Mouse (Mus musculus): ENCODE data around the gene Pygo2.
"Not testable (repeated sequence)": the region's sequence is repeated elsewhere in the genome, so short reads cannot be mapped to it uniquely, and the experiment has no call there.

Gene Pygo2

DNA sequence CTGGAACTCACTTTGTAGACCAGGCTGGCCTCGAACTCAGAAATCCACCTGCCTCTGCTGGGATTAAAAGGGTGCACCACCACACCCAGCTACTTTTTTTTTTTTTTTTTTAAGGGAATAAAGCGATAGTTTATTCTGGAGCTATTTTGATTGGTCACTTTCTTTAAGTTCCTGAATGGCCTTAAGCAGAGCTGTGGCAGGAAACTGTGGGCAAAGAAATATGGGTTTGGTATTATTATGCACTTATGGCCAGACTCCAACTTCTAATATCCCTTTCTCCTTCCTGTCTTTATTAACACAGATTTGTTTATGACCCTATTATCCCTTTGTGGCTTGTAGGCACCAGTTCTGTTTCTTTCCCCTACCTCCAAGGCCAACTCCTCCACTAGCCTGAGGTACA is 9.6 kb upstream of the Pygo2 start:
- no peak for DNase-seq (ENCODE audit: low spot score)

- DNase-seq (ENCODE audit: low spot score): peak; percentile 82
Measured at GRCm38 (mm10) chr3:89421002-89421774, 8.8 kb upstream of the Pygo2 start.

- DNase-seq (ENCODE audit: low spot score): no peak
Measured at GRCm38 (mm10) chr3:89421810-89422473, 8.1 kb upstream of the Pygo2 start.

GRCm38 (mm10) chr3:89422556-89423205 is 7.3 kb upstream of the Pygo2 start:
- no peak for DNase-seq (ENCODE audit: low spot score)

DNA sequence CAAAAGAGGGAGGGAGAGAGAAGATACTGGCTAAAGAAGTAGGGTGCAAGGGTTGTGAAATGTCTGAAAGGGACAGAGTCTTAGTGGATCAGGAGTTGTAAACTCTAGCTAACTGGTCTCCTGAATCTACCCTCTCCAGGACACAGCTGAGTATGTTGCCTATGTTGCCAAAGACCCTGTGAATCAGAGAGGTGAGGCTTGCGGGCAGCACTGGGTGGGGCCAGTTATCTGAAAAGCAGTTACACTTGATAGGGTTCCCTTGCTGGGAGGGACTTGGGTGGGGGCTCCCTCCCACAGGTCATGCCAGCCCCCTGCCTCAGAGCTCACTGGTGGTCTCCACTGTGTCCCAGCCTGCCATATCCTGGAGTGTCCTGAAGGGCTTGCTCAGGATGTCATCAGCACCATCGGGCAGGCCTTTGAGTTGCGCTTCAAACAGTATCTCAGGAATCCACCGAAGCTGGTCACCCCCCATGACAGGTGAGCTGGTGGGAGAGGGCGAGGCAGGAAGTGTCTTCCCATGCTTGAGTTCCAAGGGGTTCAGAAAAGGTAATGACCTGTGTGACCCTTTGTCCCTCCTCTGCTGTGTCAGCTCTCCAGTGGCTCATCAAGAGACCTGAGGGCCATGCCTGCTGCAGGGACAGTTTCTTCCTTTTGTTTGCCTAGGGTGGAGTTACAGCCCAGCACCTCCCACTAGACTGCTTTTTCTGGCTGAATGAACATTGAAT is 5.4 kb upstream of the Pygo2 start:
- no peak for DNase-seq (ENCODE audit: low spot score)

GRCm38 (mm10) chr3:89425141-89425525 is 4.9 kb upstream of the Pygo2 start:
- DNase-seq (ENCODE audit: low spot score): no peak

DNA sequence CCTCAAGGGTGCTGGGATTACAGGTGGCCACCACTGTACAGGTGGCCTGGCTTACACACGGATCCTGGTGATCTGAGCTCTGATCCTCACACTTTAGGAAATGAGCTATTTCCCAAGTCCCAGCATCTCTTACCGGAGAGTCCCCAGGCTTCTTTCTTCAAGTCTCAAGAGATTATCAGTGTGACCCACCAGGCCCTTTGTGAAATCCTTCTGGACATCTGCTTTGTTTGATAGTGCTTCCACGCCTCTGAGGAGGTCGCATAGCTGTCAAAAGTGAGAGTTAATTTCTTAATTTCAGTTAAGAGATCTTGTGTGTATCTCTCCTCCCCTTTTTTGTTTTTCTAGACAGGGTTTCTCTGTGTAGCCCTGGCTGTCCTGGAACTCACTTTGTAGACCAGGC is 4.1 kb upstream of the Pygo2 start:
- DNase-seq (ENCODE audit: low spot score): peak; percentile 82

- not testable (repeated sequence) for DNase-seq (ENCODE audit: low spot score)
Measured at GRCm38 (mm10) chr3:89429021-89429420, 993 bp upstream of the Pygo2 start.

- no peak for DNase-seq (ENCODE audit: low spot score)
Measured at GRCm38 (mm10) chr3:89432606-89433005, 2.6 kb downstream of the Pygo2 start.

DNA sequence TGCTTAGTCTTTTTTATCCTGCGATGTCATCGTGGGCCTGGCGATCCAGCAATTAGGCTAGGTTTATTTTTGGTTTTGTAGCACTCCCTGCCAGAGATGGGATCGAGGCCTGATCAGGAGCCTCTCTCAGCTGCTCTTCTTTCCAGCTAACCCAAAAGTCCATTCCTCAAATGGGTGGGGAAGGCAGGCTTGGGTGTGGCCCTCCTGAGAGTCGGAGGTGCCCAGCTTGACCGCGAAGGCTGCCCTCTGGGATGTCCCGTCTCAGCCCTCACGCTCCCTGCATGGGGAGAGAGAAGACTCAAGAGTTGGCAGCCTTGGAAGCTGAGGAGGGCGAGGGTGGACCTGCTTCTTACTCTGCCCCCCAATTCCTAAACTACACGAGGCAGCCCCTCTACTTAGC is 4.5 kb downstream of the Pygo2 start:
- DNase-seq (ENCODE audit: low spot score): no peak

DNA sequence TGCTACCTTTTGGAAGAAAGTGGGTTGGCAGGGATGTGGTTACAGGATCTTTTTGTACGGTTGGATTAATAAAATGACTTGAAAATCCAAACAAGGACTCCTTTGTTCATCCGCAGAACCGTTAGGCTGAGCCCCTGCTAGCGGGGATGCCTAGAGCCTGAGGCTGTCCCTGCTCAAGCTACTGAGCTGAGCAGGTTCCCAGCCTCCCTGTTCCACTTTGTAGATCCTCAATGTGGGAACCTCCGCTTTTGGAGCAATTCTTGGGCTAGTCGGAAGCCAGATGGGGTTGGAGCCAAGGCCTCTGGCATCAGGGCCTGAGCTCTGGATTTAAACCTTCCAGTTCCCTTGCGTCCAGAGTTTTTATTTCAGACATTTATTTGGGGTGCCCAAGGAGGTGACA is 5.0 kb downstream of the Pygo2 start:
- no peak for DNase-seq (ENCODE audit: low spot score)

GRCm38 (mm10) chr3:89436176-89437113 is 6.4 kb downstream of the Pygo2 start, which contains the start of gene Pbxip1:
Gene Pbxip1 (plus strand): TSS chr3:89436706.
- no peak for DNase-seq (ENCODE audit: low spot score)

DNA sequence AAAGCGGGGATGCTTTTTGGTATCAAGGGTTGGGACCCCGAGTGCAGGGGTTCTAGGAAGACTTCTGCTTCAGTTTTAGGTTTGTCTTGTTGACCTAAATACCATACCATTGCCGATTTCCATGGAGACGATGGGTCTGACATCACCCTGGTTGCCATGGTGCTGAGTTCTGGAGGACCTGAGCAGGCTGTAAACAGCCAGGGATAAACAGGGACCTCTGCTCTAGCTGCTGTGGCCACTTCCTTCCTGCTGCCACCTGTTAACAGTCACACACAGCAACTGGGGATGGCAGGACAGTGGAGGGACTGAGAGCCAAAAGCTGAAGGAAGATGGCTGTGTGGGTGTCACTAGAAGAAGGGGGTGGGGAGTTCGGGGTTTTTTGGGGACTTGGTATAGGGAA is 7.3 kb downstream of the Pygo2 start:
- DNase-seq (ENCODE audit: low spot score): no peak

DNA sequence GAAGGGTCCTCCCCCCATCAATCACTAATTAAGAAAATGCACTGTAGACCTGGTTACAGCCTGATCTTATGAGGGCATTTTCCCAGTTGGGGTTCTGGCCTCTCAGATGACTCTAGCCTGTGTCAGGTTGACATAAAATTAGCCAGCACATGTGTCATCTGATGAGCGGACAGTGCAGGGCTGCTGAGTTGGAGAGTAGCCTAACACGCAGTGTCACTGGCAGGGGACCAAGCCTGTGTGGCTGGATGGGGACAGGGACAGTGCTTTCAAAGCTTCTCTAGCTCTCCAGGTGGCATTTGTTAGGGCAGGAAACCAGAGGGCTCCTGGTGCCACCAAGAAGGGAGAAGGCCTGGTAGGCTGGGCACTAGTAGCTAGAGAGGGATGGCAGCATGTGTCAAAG is 10.7 kb downstream of the Pygo2 start:
- no peak for DNase-seq (ENCODE audit: low spot score)

DNA sequence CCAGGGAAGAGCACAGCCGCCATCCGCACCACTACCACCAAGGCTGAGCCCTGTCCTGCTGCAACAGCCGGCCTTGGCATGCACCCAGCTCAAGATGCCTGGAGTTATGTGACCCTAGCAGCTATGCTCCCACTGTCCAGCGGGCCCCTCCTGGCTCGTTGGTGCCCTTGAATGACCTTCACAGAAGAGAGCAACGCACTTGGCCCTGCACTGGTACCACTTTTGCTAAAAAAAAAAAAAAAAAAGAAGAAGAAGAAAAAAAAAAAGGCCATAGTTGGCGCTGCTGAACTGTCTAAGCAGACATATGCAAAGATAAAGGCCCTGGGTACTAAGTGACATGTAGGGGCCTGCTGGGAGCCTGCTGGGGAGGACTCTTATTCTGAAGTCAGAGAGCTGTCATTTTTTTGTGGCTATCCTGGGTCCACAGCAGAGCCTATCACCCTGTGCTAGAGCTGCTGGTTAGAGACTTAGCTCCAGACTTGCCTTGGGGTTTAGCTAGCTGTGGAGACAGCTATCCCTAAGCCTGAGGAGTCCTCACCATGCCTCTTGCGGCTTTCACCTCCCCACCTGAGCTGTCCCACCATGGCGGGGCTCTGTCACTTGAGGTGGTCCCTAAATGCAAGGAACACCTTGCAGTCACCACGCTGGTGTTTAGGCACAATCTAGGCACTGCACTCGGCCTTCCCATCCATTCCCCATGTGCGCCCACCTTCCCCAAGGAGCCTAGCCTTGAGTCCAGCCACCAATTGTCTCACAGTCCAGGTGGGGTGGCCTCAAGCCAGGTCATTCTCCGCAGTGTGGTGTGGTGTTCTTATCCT is 18.9 kb downstream of the Pygo2 start:
- DNase-seq (ENCODE audit: low spot score): peak; percentile 53

DNA sequence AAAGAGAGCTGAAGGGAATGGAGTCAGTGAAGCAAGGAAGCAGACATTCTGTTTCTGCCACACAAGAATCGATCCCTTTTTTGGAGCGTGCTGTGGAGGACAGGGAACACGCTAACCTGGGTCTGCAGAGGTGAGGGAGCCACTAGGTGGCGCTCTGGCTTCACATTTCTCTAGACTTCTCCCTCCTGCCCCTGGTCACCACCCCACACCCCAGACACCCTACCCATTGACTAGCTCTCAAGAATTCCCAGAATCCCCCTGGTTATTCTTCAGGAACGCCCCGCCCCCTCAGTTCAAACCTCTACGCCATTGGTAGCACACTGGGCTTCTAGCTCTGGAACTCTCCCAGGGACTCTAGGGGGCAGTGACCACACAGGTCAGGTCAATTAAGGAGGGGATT is 19.5 kb downstream of the Pygo2 start:
- peak; percentile 82 for DNase-seq (ENCODE audit: low spot score)

GRCm38 (mm10) chr3:89451916-89452315 is 21.9 kb downstream of the Pygo2 start:
- no peak for DNase-seq (ENCODE audit: low spot score)

DNA sequence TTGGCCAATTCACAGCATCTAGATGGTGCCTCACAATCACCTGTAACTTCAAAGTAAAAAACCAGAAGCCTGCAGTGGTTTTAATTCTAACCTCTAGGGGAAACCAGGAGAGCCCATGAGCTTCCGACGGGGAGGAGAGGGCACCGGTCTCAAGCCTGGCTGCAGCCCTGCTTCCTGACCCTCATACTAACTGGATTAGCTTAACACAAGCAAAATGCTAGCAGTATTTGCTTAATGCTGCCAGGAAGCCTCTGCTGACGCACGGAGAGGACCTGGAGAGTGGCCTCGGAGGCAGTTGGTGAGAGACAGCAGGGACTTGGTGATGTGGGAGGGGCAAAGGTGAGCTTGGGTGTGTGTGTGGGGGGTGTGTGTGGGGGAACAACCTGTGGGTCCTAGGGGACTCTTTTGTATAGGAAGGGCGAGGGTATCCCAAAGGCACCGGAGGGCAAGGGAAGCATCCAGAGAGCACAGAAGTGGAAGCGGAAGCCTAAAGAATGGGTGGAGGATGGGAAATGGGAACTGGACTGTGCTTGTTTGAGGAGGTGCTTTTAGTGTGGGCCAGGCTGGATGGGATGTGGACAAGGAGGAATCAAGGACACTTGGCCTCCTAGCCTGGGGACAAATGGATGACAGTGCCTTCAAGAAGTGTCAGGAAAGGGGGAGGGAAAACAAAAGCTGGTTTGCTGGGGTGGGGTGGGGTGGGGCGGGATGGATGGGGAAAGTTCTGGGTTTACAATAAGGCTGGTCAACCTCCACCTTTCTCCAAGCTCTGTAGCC is 24.6 kb downstream of the Pygo2 start, which contains the start of gene Pmvk:
Gene Pmvk (plus strand): TSS at position 141 of the 777 bp plus-strand sequence.
- DNase-seq (ENCODE audit: low spot score): no peak

DNA sequence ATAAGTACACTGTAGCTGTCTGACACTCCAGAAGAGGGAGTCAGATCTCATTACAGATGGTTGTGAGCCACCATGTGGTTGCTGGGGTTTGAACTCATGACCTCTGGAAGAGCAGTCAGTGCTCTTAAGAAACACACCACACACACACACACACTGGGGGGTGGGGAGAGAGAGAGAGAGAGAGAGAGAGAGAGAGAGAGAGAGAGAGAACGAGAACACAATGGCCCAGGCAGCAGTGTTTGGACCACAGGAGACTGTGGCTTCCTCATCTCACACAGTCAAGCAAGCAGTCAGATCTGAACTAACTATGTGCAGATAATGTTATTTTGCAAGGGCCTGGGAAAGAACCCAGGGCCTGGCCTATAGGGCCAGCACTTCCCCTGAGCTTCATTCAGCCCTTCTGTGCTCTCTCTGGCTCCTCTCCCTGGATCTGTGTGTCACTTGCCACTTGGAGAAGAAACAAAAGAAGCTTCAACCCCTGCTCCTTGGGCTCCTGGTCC is 25.8 kb downstream of the Pygo2 start:
- no peak for DNase-seq (ENCODE audit: low spot score)

All from c-Kit-positive CD71-positive TER-119-positive erythroid progenitor cells, embryonic 14.5 days (primary cell).